Mouse (Mus musculus) pancreas, adult 10 weeks (tissue): ENCODE data around the gene Ube2z. TPM values are rescaled to one million over a fixed set of nuclear protein-coding genes. Genes with fewer than 3 reads are reported as not detected.

ENCODE experiments used
- polyA plus RNA-seq: library from polyadenylated mRNA; stranded (reverse); fragments of 350-450 nt; fragmentation: Illumina TruSeq; extraction: RNeasy Lipid Tissue Mini Kit (QIAGEN cat#74804); gene quantifications from one replicate; pipeline ENCODE4 v1.2.3, GENCODE M21; 2015; ENCODE audit warnings: low read depth, low replicate concordance; ENCODE audit not compliant: insufficient read depth

Ube2z gene
- 10.0 TPM for polyA plus RNA-seq

GRCm38 (mm10) chr11:96065215-96065911, at the start of gene Ube2z:
TSS of gene Ube2z (minus strand) at chr11:96065388.

GRCm38 (mm10) chr11:96111751-96112150, 46.6 kb upstream of the Ube2z start, which contains the start of gene Calcoco2:
TSS of gene Calcoco2 (minus strand) at chr11:96111964.

GRCm38 (mm10) chr11:96075509-96076220, 10.5 kb upstream of the Ube2z start, which contains the start of gene Atp5g1:
TSS of gene Atp5g1 (minus strand) at chr11:96075670.

GRCm38 (mm10) chr11:96034596-96035052, 30.6 kb downstream of the Ube2z start, which contains the start of gene Snf8:
TSS of gene Snf8 (plus strand) at chr11:96034885.

GRCm38 (mm10) chr11:96005403-96006271, 59.6 kb downstream of the Ube2z start, which contains the start of gene Igf2bp1:
TSS of gene Igf2bp1 (minus strand) at chr11:96005940.

Other genes with a start within 250 kb of the Ube2z start
- gene Phospho1, start 240.9 kb downstream of the Ube2z start, polyA plus RNA-seq = not detected
- 25.4 TPM for gene Gngt2, start 228.2 kb downstream of the Ube2z start, polyA plus RNA-seq
- 4.9 TPM for gene Abi3, start 222.9 kb downstream of the Ube2z start, polyA plus RNA-seq
- not detected for gene B4galnt2, start 150.5 kb downstream of the Ube2z start, polyA plus RNA-seq
- gene Igf2bp1, start 59.4 kb downstream of the Ube2z start, polyA plus RNA-seq = not detected
- gene Gip, start 40.8 kb downstream of the Ube2z start, polyA plus RNA-seq = not detected
- gene Snf8, start 30.5 kb downstream of the Ube2z start, polyA plus RNA-seq = 24.3 TPM
- gene Atp5g1, start 10.3 kb upstream of the Ube2z start, polyA plus RNA-seq = 111 TPM
- not detected for gene Calcoco2, start 46.6 kb upstream of the Ube2z start, polyA plus RNA-seq
- 1.1 TPM for gene Ttll6, start 68.4 kb upstream of the Ube2z start, polyA plus RNA-seq
- gene Hoxb13, start 128.9 kb upstream of the Ube2z start, polyA plus RNA-seq = not detected
- 0.41 TPM for gene Hoxb9, start 206.1 kb upstream of the Ube2z start, polyA plus RNA-seq
- 0.50 TPM for gene Hoxb8, start 216.5 kb upstream of the Ube2z start, polyA plus RNA-seq
- 0.66 TPM for gene Hoxb7, start 221.2 kb upstream of the Ube2z start, polyA plus RNA-seq
- gene Hoxb6, start 227.1 kb upstream of the Ube2z start, polyA plus RNA-seq = 2.0 TPM
- gene Hoxb5, start 237.9 kb upstream of the Ube2z start, polyA plus RNA-seq = 2.0 TPM